Mouse (Mus musculus) embryonic facial prominence, embryonic 10.5 days (tissue): ENCODE results near the gene Uqcrq. TPM values are rescaled to one million over a fixed set of nuclear protein-coding genes. Genes with fewer than 3 reads are reported as not detected.

Source experiments
- microRNA-seq: library from miRNA; unstranded; fragments of <30 nt; microRNA quantifications from one replicate; pipeline ENCODE4, GENCODE M21; 2017
- polyA plus RNA-seq: library from polyadenylated mRNA; unstranded; fragments of >200 nt; fragmentation: Nextera tagmentation; extraction: Ambion mirVana; gene quantifications from 2 replicates; pipeline ENCODE4 v1.2.1, GENCODE M21; 2016

The Uqcrq gene
- polyA plus RNA-seq, 1 experiment from 2014 or later = 525 TPM

Small RNA genes within 50 kb of the gene (microRNA-seq; reads per million reads assigned to microRNA genes)
- not detected for gene Mir6920

Other genes with a start within 250 kb of the Uqcrq start
- gene Hspa4, start 130.4 kb downstream of the Uqcrq start, polyA plus RNA-seq = 130 and 136 TPM in 2 replicates
- 29.2 and 30.4 TPM in 2 replicates for gene Zcchc10, start 106.2 kb downstream of the Uqcrq start, polyA plus RNA-seq
- gene Aff4, start 80.0 kb downstream of the Uqcrq start, polyA plus RNA-seq = 37.5 and 42.7 TPM in 2 replicates
- not detected in 2 replicates for gene Leap2, start 7.7 kb downstream of the Uqcrq start, polyA plus RNA-seq
- 0.82 and 1.4 TPM in 2 replicates for gene Gdf9, start 192 bp upstream of the Uqcrq start, polyA plus RNA-seq
- 0.16 and 0.19 TPM in 2 replicates for gene Gm10447, start 26.3 kb upstream of the Uqcrq start, polyA plus RNA-seq
- gene Shroom1, start 26.4 kb upstream of the Uqcrq start, polyA plus RNA-seq = 2.3 and 2.4 TPM in 2 replicates
- gene Gm9837, start 39.6 kb upstream of the Uqcrq start, polyA plus RNA-seq = not detected in 2 replicates
- gene Gm9945, start 49.3 kb upstream of the Uqcrq start, polyA plus RNA-seq = 0.16 TPM in 1 of 2 replicates, not detected in the other
- 0.44 and 0.82 TPM in 2 replicates for gene Sowaha, start 49.4 kb upstream of the Uqcrq start, polyA plus RNA-seq
- gene Sept8, start 88.4 kb upstream of the Uqcrq start, polyA plus RNA-seq = 17.7 and 19.0 TPM in 2 replicates
- gene Kif3a, start 136.5 kb upstream of the Uqcrq start, polyA plus RNA-seq = 68.0 and 77.6 TPM in 2 replicates
- 0.61 and 0.72 TPM in 2 replicates for gene Il4, start 187.8 kb upstream of the Uqcrq start, polyA plus RNA-seq
- not detected in 2 replicates for gene Il13, start 203.9 kb upstream of the Uqcrq start, polyA plus RNA-seq